Mouse (Mus musculus) liver, embryonic 13.5 days (tissue): ENCODE results near the gene Psat1. TPM values are rescaled to one million over a fixed set of nuclear protein-coding genes. Genes with fewer than 3 reads are reported as not detected.

ENCODE experiments used
- ATAC-seq: fragments of 200-750 bp; cut with Nextera tagmentation; 2 replicates; pipeline ENCODE4 v1.8.0; 2017; ENCODE audit warnings: low read depth, mild to moderate bottlenecking, moderate number of reproducible peaks, moderate library complexity
- DNase-seq: peaks from one replicate; pipeline ENCODE4 v3.0.0; 2022
- H3K27ac ChIP-seq: fragments of 300-500 bp; sonication (generic); 2 replicates; pipeline ENCODE4 v1.5.1; 2015; ENCODE audit warnings: moderate library complexity, mild to moderate bottlenecking, inconsistent platforms
- H3K27me3 ChIP-seq: fragments of 300-500 bp; sonication (generic); 2 replicates; pipeline ENCODE4 v1.6.1; 2015; ENCODE audit warnings: mild to moderate bottlenecking, inconsistent platforms
- H3K36me3 ChIP-seq: fragments of 300-500 bp; sonication (generic); 2 replicates; pipeline ENCODE4 v1.6.1; 2015; ENCODE audit warnings: mild to moderate bottlenecking, inconsistent platforms
- H3K4me1 ChIP-seq: fragments of 300-500 bp; sonication (generic); replicated peaks from 2 replicates; pipeline ENCODE4 v1.6.1; 2015; ENCODE audit warnings: inconsistent platforms
- H3K4me2 ChIP-seq: fragments of 300-500 bp; sonication (generic); 2 replicates; pipeline ENCODE4 v1.6.1; 2015; ENCODE audit warnings: inconsistent platforms, mild to moderate bottlenecking, moderate library complexity
- H3K4me3 ChIP-seq: fragments of 300-500 bp; sonication (generic); replicated peaks from 2 replicates; pipeline ENCODE4 v1.5.1; 2015; ENCODE audit warnings: mild to moderate bottlenecking, inconsistent platforms
- H3K9ac ChIP-seq: fragments of 300-500 bp; sonication (generic); 2 replicates; pipeline ENCODE4 v1.6.1; 2015; ENCODE audit warnings: mild to moderate bottlenecking, inconsistent platforms
- H3K9me3 ChIP-seq: fragments of 300-500 bp; sonication (generic); replicated peaks from 2 replicates; pipeline ENCODE4 v1.6.1; 2016; ENCODE audit warnings: inconsistent platforms
- WGBS: fragments of 180-500 bp; shearing (Covaris S2); methylation state at CpG from one replicate; pipeline ENCODE4 v1.1.7; 2015; ENCODE audit not compliant: insufficient replicate concordance; 5-methylcytosine and 5-hydroxymethylcytosine counted together
- polyA plus RNA-seq: library from polyadenylated mRNA; unstranded; fragments of >200 nt; fragmentation: Nextera tagmentation; extraction: Ambion mirVana; gene quantifications from 2 replicates; pipeline ENCODE4 v1.2.1, GENCODE M21; 2015

Psat1 gene
- polyA plus RNA-seq, 1 experiment from 2014 or later = 165 TPM

GRCm38 (mm10) chr19:15963011-15963695 is 16.0 kb upstream of the Psat1 start:
- Histone ChIP-seq H3K4me2 (no peak overlapping the region), H3K36me3 (peaks cover 23% of the 10 kb centered on the region), H3K27me3 (no peaks in the 10 kb centered on the region), H3K9ac (no peak overlapping the region), H3K9me3 (no peaks in the 10 kb centered on the region), H3K4me1 (no peaks in the 10 kb centered on the region), H3K4me3 (no peak overlapping the region), H3K27ac (no peak overlapping the region)
- DNase-seq (no peak), ATAC-seq (no peak)
- 80% methylated on average over 17 of the region's 17 CpGs for WGBS

DNA sequence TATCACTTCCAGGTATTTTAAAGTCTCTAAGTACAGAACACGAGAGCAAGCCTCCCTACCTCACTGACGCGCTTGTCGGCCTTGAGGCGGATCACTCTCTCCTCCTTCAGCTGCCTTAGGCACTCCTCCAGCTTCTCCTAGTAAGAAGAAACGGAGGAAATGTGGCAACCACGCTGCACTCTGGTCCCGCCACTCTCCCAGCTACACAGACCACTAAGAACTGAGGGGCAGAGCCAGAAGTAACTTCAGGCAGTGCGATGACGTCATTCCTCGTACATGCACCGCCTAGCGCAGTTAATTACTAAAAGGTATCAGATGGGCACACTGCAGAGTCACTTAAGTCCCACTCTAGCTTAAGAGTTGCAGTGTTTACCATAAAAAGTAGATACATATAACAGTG is 15.2 kb upstream of the Psat1 start:
- Histone ChIP-seq H3K9me3 (no peaks in the 10 kb centered on the region), H3K9ac (no peak overlapping the region), H3K4me3 (no peak overlapping the region), H3K27ac (no peak overlapping the region), H3K4me2 (no peak overlapping the region), H3K4me1 (no peaks in the 10 kb centered on the region), H3K36me3 (peaks cover 23% of the 10 kb centered on the region), H3K27me3 (no peaks in the 10 kb centered on the region)
- no peak for DNase-seq
- ATAC-seq = no peak
- whole genome bisulfite sequencing = 80% methylated on average over 13 of the region's 13 CpGs

DNA sequence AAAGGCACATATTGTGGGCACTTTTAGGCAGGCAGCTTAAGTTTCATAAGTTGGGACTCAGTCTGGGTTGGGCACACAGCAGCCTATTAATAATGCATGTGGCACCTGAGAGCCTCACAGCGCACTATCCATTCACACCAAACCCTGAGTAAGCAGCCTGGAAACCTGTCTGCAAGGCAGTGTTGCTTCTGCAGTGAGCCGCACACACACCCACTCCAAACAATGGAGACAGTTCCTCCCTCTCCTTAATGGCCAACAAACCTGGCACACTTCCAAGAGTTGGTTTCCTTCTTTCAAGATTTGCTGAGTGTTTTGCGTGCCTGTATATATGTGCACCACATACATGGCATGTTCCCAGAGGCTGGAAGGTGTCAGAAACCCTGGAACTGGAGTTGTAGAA is 3.1 kb upstream of the Psat1 start:
- Histone ChIP-seq H3K9ac (no peak overlapping the region), H3K9me3 (no peaks in the 10 kb centered on the region), H3K36me3 (peaks cover 5% of the 10 kb centered on the region), H3K4me2 (no peak overlapping the region), H3K4me3 (no peak overlapping the region), H3K27me3 (no peaks in the 10 kb centered on the region), H3K27ac (no peak overlapping the region), H3K4me1 (no peaks in the 10 kb centered on the region)
- no peak for DNase-seq
- WGBS = 78% methylated on average over 3 of the region's 3 CpGs
- ATAC-seq = no peak

DNA sequence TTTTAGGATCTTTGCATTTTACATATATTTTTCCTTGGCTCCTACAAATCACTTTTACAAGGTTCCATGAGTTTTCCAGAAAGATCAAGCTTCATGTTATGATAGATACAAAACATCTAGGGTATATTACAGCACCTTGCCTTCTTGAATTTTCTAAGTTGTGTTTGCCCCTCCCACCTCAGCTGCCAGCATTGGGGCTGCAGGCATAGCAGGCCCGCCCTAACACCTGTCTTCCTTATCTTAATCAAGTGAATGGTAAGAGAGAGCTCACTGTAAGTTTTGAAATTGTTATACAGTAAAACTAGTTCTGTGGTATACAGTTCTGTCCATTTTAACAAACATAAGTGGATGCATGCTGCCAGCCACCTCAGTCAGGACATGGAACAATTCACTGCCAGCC is 1.7 kb upstream of the Psat1 start:
- WGBS = 35% methylated on average over 1 of the region's 1 CpGs

GRCm38 (mm10) chr19:15948426-15948825 is 1.3 kb upstream of the Psat1 start:
- Histone ChIP-seq H3K4me1 (no peaks in the 10 kb centered on the region), H3K4me2 (no peak overlapping the region), H3K36me3 (no peaks in the 10 kb centered on the region), H3K9me3 (no peaks in the 10 kb centered on the region), H3K4me3 (no peak overlapping the region), H3K27me3 (no peaks in the 10 kb centered on the region), H3K9ac (no peak overlapping the region), H3K27ac (no peak overlapping the region)
- no peak for ATAC-seq
- 72% methylated on average over 7 of the region's 7 CpGs for whole genome bisulfite sequencing
- no peak for DNase-seq

More for the DNA sequence above, 1.7 kb upstream of the Psat1 start:
- no peaks in the 10 kb centered on the region for H3K4me1 ChIP-seq
- no peak overlapping the region for H3K4me3 ChIP-seq
- no peak overlapping the region for H3K4me2 ChIP-seq
- no peaks in the 10 kb centered on the region for H3K9me3 ChIP-seq
- DNase-seq = no peak
- H3K9ac ChIP-seq = no peak overlapping the region
- no peaks in the 10 kb centered on the region for H3K36me3 ChIP-seq
- H3K27me3 ChIP-seq = no peaks in the 10 kb centered on the region
- H3K27ac ChIP-seq = no peak overlapping the region
- ATAC-seq = no peak

DNA sequence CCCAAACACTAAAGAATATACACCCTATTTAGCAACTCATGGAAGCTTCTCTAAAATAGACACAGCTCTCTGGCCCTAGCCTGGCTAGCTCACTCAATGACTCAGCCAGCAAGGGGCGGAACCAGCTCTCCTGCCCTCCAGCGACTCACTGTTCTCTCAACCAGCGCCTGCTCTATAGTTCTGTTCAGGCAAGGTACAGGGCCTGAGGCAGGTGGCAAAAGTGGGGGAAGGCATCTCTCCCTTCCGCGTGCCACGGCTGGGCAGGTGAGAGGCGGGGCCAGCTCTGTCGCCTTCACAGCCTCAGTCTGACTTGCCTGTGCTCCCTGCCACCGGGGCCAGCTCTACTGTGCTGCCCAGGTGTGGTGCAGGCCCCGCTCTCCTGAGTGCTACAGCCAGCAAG is 474 bp downstream of the Psat1 start:
- H3K27me3 ChIP-seq = no peaks in the 10 kb centered on the region
- H3K9ac ChIP-seq = no peak overlapping the region
- no peak overlapping the region for H3K4me3 ChIP-seq
- H3K27ac ChIP-seq = no peak overlapping the region
- no peak overlapping the region for H3K4me2 ChIP-seq
- WGBS = 71% methylated on average over 10 of the region's 10 CpGs
- H3K9me3 ChIP-seq = no peaks in the 10 kb centered on the region
- ATAC-seq = 0 out of 2 replicates have a peak, but pooled peaks have one; percentile 29
- no peak for DNase-seq
- H3K4me1 ChIP-seq = no peaks in the 10 kb centered on the region
- no peaks in the 10 kb centered on the region for H3K36me3 ChIP-seq

GRCm38 (mm10) chr19:15943117-15943423 is 4.1 kb downstream of the Psat1 start:
- no peaks in the 10 kb centered on the region for H3K27me3 ChIP-seq
- no peaks in the 10 kb centered on the region for H3K36me3 ChIP-seq
- no peaks in the 10 kb centered on the region for H3K4me1 ChIP-seq
- no peak overlapping the region for H3K27ac ChIP-seq
- WGBS = 72% methylated on average over 7 of the region's 7 CpGs
- no peak for DNase-seq
- H3K9ac ChIP-seq = no peak overlapping the region
- no peaks in the 10 kb centered on the region for H3K9me3 ChIP-seq
- H3K4me2 ChIP-seq = no peak overlapping the region
- ATAC-seq = no peak
- no peak overlapping the region for H3K4me3 ChIP-seq

DNA sequence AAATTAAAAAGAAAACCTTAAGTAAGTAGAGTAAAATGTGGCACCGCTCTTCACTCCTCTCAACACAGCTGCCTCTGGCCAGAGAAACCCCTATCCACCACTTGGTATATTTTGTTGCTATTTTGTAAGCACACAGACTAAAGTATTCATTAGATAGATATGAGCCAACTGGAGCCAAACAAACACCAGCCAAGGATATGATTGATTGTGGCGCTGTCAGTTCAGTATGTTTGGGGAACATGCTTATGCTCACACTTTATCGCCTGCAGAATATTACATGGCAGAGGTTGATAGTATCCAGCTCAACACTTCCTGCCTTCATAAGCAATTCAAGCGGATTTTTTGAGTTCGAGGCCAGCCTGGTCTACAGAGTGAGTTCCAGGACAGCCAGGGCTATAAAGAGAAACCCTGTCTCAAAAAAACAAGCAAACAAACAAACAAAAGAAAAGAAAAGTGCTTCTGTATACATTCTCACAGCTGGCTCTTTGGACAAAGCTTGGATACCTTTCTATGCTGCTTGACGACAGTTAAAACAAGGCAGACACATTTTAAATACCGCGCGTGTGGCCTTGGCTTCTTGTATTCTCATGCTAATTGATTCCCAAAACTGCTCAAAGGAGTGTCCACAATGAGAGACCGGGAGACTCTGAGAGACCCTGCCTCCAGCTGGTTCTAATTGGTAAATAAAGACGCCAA is 4.6 kb downstream of the Psat1 start:
- ATAC-seq (no peak), DNase-seq (no peak)
- Histone ChIP-seq H3K4me2 (no peak overlapping the region), H3K4me3 (no peak overlapping the region), H3K4me1 (no peaks in the 10 kb centered on the region), H3K36me3 (no peaks in the 10 kb centered on the region), H3K27me3 (no peaks in the 10 kb centered on the region), H3K9me3 (no peaks in the 10 kb centered on the region), H3K27ac (no peak overlapping the region), H3K9ac (no peak overlapping the region)
- WGBS = 66% methylated on average over 11 of the region's 11 CpGs

- Histone ChIP-seq H3K4me2 (no peak overlapping the region), H3K9me3 (no peaks in the 10 kb centered on the region), H3K36me3 (no peaks in the 10 kb centered on the region), H3K4me3 (no peak overlapping the region), H3K4me1 (no peaks in the 10 kb centered on the region), H3K9ac (no peak overlapping the region), H3K27ac (peak overlapping the region; percentile 71), H3K27me3 (no peaks in the 10 kb centered on the region)
- WGBS = 65% methylated on average over 8 of the region's 8 CpGs
- no peak for DNase-seq
- ATAC-seq = peak; percentile 69
Measured at GRCm38 (mm10) chr19:15941399-15941798, 5.7 kb downstream of the Psat1 start.

DNA sequence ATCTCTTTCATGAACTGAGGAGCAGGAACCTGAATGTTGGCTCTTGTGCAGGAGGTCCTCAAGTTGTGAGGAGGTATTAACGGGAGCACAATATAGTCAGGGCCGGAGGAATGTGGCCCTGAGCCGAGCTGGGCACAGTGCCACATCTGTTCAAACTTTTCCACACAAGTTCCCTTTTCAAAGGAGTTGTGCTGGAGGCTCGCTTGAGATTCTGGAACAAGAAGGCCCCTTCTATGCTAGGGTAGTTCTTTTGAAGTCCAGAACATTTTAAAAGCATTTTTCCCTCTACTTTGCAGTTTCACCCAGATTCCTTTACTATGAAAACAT is 21.5 kb downstream of the Psat1 start:
- 48% methylated on average over 4 of the region's 4 CpGs for WGBS
- Histone ChIP-seq H3K36me3 (peaks cover 3% of the 10 kb centered on the region), H3K27ac (peak overlapping the region; percentile 88), H3K27me3 (no peaks in the 10 kb centered on the region), H3K4me1 (peaks cover 37% of the 10 kb centered on the region), H3K9ac (peak overlapping the region; percentile 77), H3K9me3 (no peaks in the 10 kb centered on the region), H3K4me3 (peak overlapping the region; percentile 82), H3K4me2 (peak overlapping the region; percentile 96)
- no peak for ATAC-seq
- no peak for DNase-seq

DNA sequence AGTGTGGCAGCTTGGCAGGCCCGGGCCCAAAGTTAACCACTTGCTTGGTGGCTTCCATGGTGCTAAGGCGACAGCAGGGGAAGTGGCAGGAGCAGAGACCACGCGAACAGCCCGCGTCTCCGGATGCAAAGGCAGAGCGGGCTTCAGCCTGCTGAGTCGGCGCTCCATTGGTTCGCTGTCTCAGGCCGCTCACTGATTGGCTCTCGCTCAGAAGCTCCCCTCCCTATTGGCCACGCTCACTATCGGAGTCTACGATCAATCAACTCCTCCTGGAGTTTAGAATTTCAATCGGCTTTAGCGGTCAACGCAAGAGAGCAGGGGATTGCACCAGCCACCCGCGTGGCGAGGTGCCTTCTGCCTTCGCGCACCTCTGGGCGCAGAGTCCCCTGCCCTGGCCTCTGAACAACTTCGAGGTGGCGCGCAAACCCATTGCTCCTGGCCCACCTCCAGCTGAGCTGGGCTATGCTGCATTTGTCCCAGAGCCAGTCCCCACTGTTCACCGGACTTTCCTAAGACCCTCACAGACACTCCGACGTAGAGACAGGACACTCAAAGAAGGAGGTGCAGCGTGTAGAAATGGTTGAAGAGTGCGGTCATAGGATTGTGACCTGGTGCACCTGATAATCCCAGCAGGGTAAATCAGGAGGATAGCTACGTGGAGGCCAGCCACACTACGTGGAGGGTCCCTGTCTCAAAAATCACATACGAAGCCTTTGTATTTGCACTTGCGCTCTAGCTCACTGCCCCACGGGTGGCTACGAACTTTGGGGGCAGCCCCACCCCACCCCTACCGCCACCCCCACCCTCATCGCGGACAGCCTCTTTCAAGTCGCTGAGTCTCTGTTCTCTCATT is 22.0 kb downstream of the Psat1 start:
- Histone ChIP-seq H3K4me1 (peaks cover 37% of the 10 kb centered on the region), H3K9me3 (no peaks in the 10 kb centered on the region), H3K4me3 (peak overlapping the region; percentile 82), H3K4me2 (peak overlapping the region; percentile 96), H3K27me3 (no peaks in the 10 kb centered on the region), H3K9ac (peak overlapping the region; percentile 85), H3K36me3 (peaks cover 6% of the 10 kb centered on the region), H3K27ac (peak overlapping the region; percentile 91)
- ATAC-seq (peak; percentile 95), DNase-seq (peak; percentile 84)
- WGBS = 3% methylated on average over 43 of the region's 43 CpGs
